Mouse (Mus musculus) ES-E14 (cell line): ENCODE results near the gene Chmp6. TPM values are rescaled to one million over a fixed set of nuclear protein-coding genes. Genes with fewer than 3 reads are reported as not detected.
A peak's percentile ranks its signal among the peaks of the same experiment; 100 is the strongest.

ENCODE experiments used
- DNase-seq: peaks from one replicate; pipeline ENCODE4 v3.0.0-alpha.2; 2013; ENCODE audit warnings: low read depth, low spot score
- H3K27ac ChIP-seq: 2 replicates; pipeline ENCODE4 v1.5.1; 2012; ENCODE audit warnings: low read depth, mild to moderate bottlenecking, low read length, moderate library complexity, mixed read lengths; ENCODE audit not compliant: poor library complexity, insufficient read depth, severe bottlenecking
- H3K36me3 ChIP-seq: 2 replicates; pipeline ENCODE4 v1.6.1; 2012; ENCODE audit warnings: mild to moderate bottlenecking, low read length, moderate library complexity, mixed read lengths; ENCODE audit not compliant: control insufficient read depth, poor library complexity, insufficient read depth, severe bottlenecking
- H3K4me1 ChIP-seq, 2 experiments: fragments of 150-350 bp in 1 of 2; sonication (generic) in 1 of 2; 2 replicates each; pipeline ENCODE4 v1.6.1; 2012; ENCODE audit warnings: low read length in 2 of 2, mild to moderate bottlenecking in 1 of 2, mixed read lengths in 1 of 2; ENCODE audit not compliant: control insufficient read depth in 2 of 2, insufficient read depth in 2 of 2, poor library complexity in 1 of 2
- H3K4me3 ChIP-seq, 2 experiments: fragments of 150-350 bp in 1 of 2; sonication (generic) in 1 of 2; 2 replicates each; pipeline ENCODE4 v1.5.1; 2012; ENCODE audit warnings: low read length in 2 of 2, low read depth in 1 of 2, mild to moderate bottlenecking in 1 of 2, mixed read lengths in 1 of 2; ENCODE audit not compliant: insufficient read depth in 1 of 2, poor library complexity in 1 of 2, severe bottlenecking in 1 of 2
- H3K9ac ChIP-seq: 2 replicates; pipeline ENCODE4 v1.6.1; 2012; ENCODE audit warnings: low read depth, mild to moderate bottlenecking, low read length, mixed read lengths; ENCODE audit not compliant: poor library complexity, insufficient read depth, severe bottlenecking
- H3K9me3 ChIP-seq: fragments of 150-350 bp; sonication (generic); 2 replicates; pipeline ENCODE4 v1.6.1; 2012; ENCODE audit warnings: low read depth, mild to moderate bottlenecking, low read length; ENCODE audit not compliant: control insufficient read depth, insufficient read depth
- CHD2 ChIP-seq: IDR thresholded peaks from 2 replicates; pipeline ENCODE4 v1.6.1; 2014; ENCODE audit warnings: mild to moderate bottlenecking, low read depth, low read length, inconsistent platforms
- HCFC1 ChIP-seq: IDR thresholded peaks from 2 replicates; pipeline ENCODE4 v1.6.1; 2012; ENCODE audit warnings: low read length, inconsistent platforms, borderline replicate concordance; ENCODE audit not compliant: insufficient read depth
- MAFK ChIP-seq: IDR thresholded peaks from 2 replicates; pipeline ENCODE4 v1.6.1; 2014; ENCODE audit warnings: mild to moderate bottlenecking, low read depth, low read length, inconsistent platforms; ENCODE audit not compliant: insufficient read depth
- ZC3H11A ChIP-seq: IDR thresholded peaks from 2 replicates; pipeline ENCODE4 v1.6.1; 2012; ENCODE audit warnings: low read depth, mild to moderate bottlenecking, inconsistent platforms, low read length, borderline replicate concordance
- ZNF384 ChIP-seq: IDR thresholded peaks from 2 replicates; pipeline ENCODE4 v1.6.1; 2012; ENCODE audit warnings: low read depth, low read length, inconsistent platforms
- in situ Hi-C, 2 experiments: fragments of 600-800 bp; cut with MboI; formaldehyde crosslinking; loops; one replicate each; pipeline ENCODE4 v1.15.1; 2025; ENCODE audit warnings: low sequenced_read_pairs in 2 of 2, inconsistent platforms in 1 of 2; ENCODE audit not compliant: unreplicated experiment in 2 of 2
- total RNA-seq: library from RNA; depleted of rRNA; stranded (reverse); fragments of 300-350 nt; gene quantifications from 2 replicates; pipeline ENCODE4 v1.2.3, GENCODE M21; 2012

Gene Chmp6
- total RNA-seq, 1 experiment = 48.1 TPM

- Histone ChIP-seq H3K9ac (no peak overlapping the region), H3K36me3 (no peaks in the 10 kb centered on the region), H3K4me1 (peaks cover 11 to 45% of the 10 kb centered on the region in 2 experiments), H3K9me3 (no peaks in the 10 kb centered on the region), H3K27ac (no peak overlapping the region), H3K4me3 (no peak overlapping the region)
- TF ChIP-seq ZC3H11A = no peak
- no peak for TF ChIP-seq ZNF384
- no peak for TF ChIP-seq MAFK
- no peak for TF ChIP-seq HCFC1
- no peak for TF ChIP-seq CHD2
- in situ Hi-C loops = no loop called here
- no peak for DNase-seq
Observed at GRCm38 (mm10) chr11:119933819-119934583, 20.8 kb downstream of the Chmp6 start.

- H3K27ac ChIP-seq = no peak overlapping the region
- H3K4me1 ChIP-seq = peaks cover 12 to 50% of the 10 kb centered on the region in 2 experiments
- H3K4me3 ChIP-seq = no peak overlapping the region
- in situ Hi-C loops = no loop called here
- no peak for DNase-seq
- no peak overlapping the region for H3K9ac ChIP-seq
- H3K36me3 ChIP-seq = no peaks in the 10 kb centered on the region
- no peak for TF ChIP-seq ZC3H11A
- no peak for TF ChIP-seq ZNF384
- TF ChIP-seq MAFK = no peak
- no peak for TF ChIP-seq HCFC1
- no peak for TF ChIP-seq CHD2
- H3K9me3 ChIP-seq = no peaks in the 10 kb centered on the region
Observed at GRCm38 (mm10) chr11:119934773-119935172, 21.5 kb downstream of the Chmp6 start.

- peak; percentile 60 for DNase-seq
- no peaks in the 10 kb centered on the region for H3K9me3 ChIP-seq
- in situ Hi-C loops = no loop called here
- no peak overlapping the region for H3K27ac ChIP-seq
- no peak for TF ChIP-seq ZNF384
- TF ChIP-seq ZC3H11A = 0 out of 2 replicates have a peak, but pooled peaks have one; percentile 12
- no peaks in the 10 kb centered on the region for H3K36me3 ChIP-seq
- no peak overlapping the region for H3K4me3 ChIP-seq
- peaks cover 12 to 47% of the 10 kb centered on the region in 2 experiments for H3K4me1 ChIP-seq
- H3K9ac ChIP-seq = peak overlapping the region; percentile 7; the same call in 1 of the 2 replicates
Observed at GRCm38 (mm10) chr11:119935457-119935856, 22.2 kb downstream of the Chmp6 start.

GRCm38 (mm10) chr11:119936456-119936855, 23.2 kb downstream of the Chmp6 start:
- Histone ChIP-seq H3K4me1 (peaks cover 13 to 50% of the 10 kb centered on the region in 2 experiments), H3K9me3 (no peaks in the 10 kb centered on the region), H3K4me3 (no peak overlapping the region), H3K27ac (peak overlapping the region; percentile 54; the same call in 1 of the 2 replicates), H3K36me3 (no peaks in the 10 kb centered on the region), H3K9ac (peak overlapping the region; percentile 41; the same call in 1 of the 2 replicates)
- in situ Hi-C loops = no loop called here
- TF ChIP-seq ZNF384 (no peak), ZC3H11A (no peak)
- DNase-seq = no peak

- Histone ChIP-seq H3K9me3 (no peaks in the 10 kb centered on the region), H3K9ac (peak overlapping the region; percentile 41), H3K27ac (peak overlapping the region; percentile 54), H3K4me1 (peaks cover 15 to 49% of the 10 kb centered on the region in 2 experiments), H3K4me3 (peak overlapping the region in 1 of 2 experiments; percentile 18; a peak in 1 of 4 replicates), H3K36me3 (no peaks in the 10 kb centered on the region)
- DNase-seq = no peak
- TF ChIP-seq CHD2 = no peak
- no peak for TF ChIP-seq ZC3H11A
- no peak for TF ChIP-seq HCFC1
- no peak for TF ChIP-seq ZNF384
- no peak for TF ChIP-seq MAFK
- in situ Hi-C loops = no loop called here
Observed at GRCm38 (mm10) chr11:119937216-119937615, 24.0 kb downstream of the Chmp6 start.
